Mouse (Mus musculus) kidney, embryonic 16.5 days (tissue): ENCODE measurements around the gene St6galnac3. TPM values are rescaled to one million over a fixed set of nuclear protein-coding genes. Genes with fewer than 3 reads are reported as not detected.

ENCODE experiments used
- ATAC-seq: fragments of 200-750 bp; cut with Nextera tagmentation; 2 replicates; pipeline ENCODE4 v1.8.0; 2017; ENCODE audit warnings: moderate TSS enrichment; ENCODE audit not compliant: low FRiP score, low TSS enrichment
- H3K27ac ChIP-seq: fragments of 300-500 bp; sonication (generic); 2 replicates; pipeline ENCODE4 v1.5.1; 2014; ENCODE audit warnings: low read length
- H3K27me3 ChIP-seq: fragments of 300-500 bp; sonication (generic); 2 replicates; pipeline ENCODE4 v1.6.1; 2014; ENCODE audit warnings: low read length, control low read depth, mixed read lengths; ENCODE audit not compliant: insufficient read depth
- H3K36me3 ChIP-seq: fragments of 300-500 bp; sonication (generic); 2 replicates; pipeline ENCODE4 v1.6.1; 2014; ENCODE audit warnings: low read length, control low read depth, mixed read lengths; ENCODE audit not compliant: insufficient read depth
- H3K4me1 ChIP-seq: fragments of 300-500 bp; sonication (generic); 2 replicates; pipeline ENCODE4 v1.6.1; 2014; ENCODE audit warnings: low read length, control low read depth, mixed read lengths; ENCODE audit not compliant: insufficient read depth
- H3K4me2 ChIP-seq: fragments of 300-500 bp; sonication (generic); replicated peaks from 2 replicates; pipeline ENCODE4 v1.6.1; 2014; ENCODE audit warnings: low read depth, low read length
- H3K4me3 ChIP-seq: fragments of 300-500 bp; sonication (generic); 2 replicates; pipeline ENCODE4 v1.5.1; 2014; ENCODE audit warnings: mild to moderate bottlenecking, low read length
- H3K9ac ChIP-seq: fragments of 300-500 bp; sonication (generic); replicated peaks from 2 replicates; pipeline ENCODE4 v1.6.1; 2014; ENCODE audit warnings: low read length
- H3K9me3 ChIP-seq: fragments of 300-500 bp; sonication (generic); 2 replicates; pipeline ENCODE4 v1.6.1; 2016; ENCODE audit warnings: low read length, control low read depth
- WGBS: fragments of 180-500 bp; shearing (Covaris S2); extraction: QIAGEN DNeasy Blood & Tissue Kit; methylation state at CpG from one replicate; pipeline ENCODE4 v1.1.7; 2014; 5-methylcytosine and 5-hydroxymethylcytosine counted together
- polyA plus RNA-seq: library from polyadenylated mRNA; unstranded; fragments of >200 nt; fragmentation: Nextera tagmentation; extraction: Ambion mirVana; gene quantifications from 2 replicates; pipeline ENCODE4 v1.2.1, GENCODE M21; 2015

Gene St6galnac3
- polyA plus RNA-seq, 1 experiment from 2014 or later = 75.8 TPM

GRCm38 (mm10) chr3:153701172-153701571 lies 23.8 kb downstream of the St6galnac3 start:
- Histone ChIP-seq H3K9me3 (no peaks in the 10 kb centered on the region), H3K9ac (no peak overlapping the region), H3K27me3 (no peaks in the 10 kb centered on the region), H3K4me1 (peaks cover 40% of the 10 kb centered on the region), H3K4me3 (no peak overlapping the region), H3K4me2 (no peak overlapping the region), H3K27ac (peak overlapping the region; percentile 80; the same call in 1 of the 2 replicates), H3K36me3 (no peaks in the 10 kb centered on the region)
- ATAC-seq = no peak
- WGBS = 45% methylated on average over 7 of the region's 7 CpGs

- H3K36me3 ChIP-seq = no peaks in the 10 kb centered on the region
- no peak overlapping the region for H3K9ac ChIP-seq
- no peaks in the 10 kb centered on the region for H3K27me3 ChIP-seq
- H3K9me3 ChIP-seq = no peaks in the 10 kb centered on the region
- no peak overlapping the region for H3K4me3 ChIP-seq
- WGBS = 66% methylated on average over 8 of the region's 8 CpGs
- H3K4me2 ChIP-seq = no peak overlapping the region
- peaks cover 29% of the 10 kb centered on the region for H3K4me1 ChIP-seq
- no peak overlapping the region for H3K27ac ChIP-seq
- ATAC-seq = no peak
Observed at GRCm38 (mm10) chr3:153699086-153699485, 25.9 kb downstream of the St6galnac3 start.

- WGBS = 20% methylated on average over 7 of the region's 7 CpGs
- Histone ChIP-seq H3K4me3 (no peak overlapping the region), H3K9me3 (no peaks in the 10 kb centered on the region), H3K36me3 (no peaks in the 10 kb centered on the region), H3K4me2 (peak overlapping the region; percentile 7; the same call in 1 of the 2 replicates), H3K27me3 (no peaks in the 10 kb centered on the region), H3K9ac (0 out of 2 replicates have a peak overlapping the region, but pooled peaks have one; percentile 17), H3K4me1 (peaks cover 43% of the 10 kb centered on the region), H3K27ac (peak overlapping the region; percentile 95)
- ATAC-seq = peak; percentile 65
Observed at GRCm38 (mm10) chr3:153692978-153693377, 32.0 kb downstream of the St6galnac3 start.

- peak overlapping the region; percentile 7; the same call in 1 of the 2 replicates for H3K4me2 ChIP-seq
- H3K9ac ChIP-seq = peak overlapping the region; percentile 29; the same call in 1 of the 2 replicates
- peak overlapping the region; percentile 95 for H3K27ac ChIP-seq
- peak; percentile 50; the same call in 1 of the 2 replicates for ATAC-seq
- H3K9me3 ChIP-seq = no peaks in the 10 kb centered on the region
- H3K36me3 ChIP-seq = no peaks in the 10 kb centered on the region
- 13% methylated on average over 11 of the region's 11 CpGs for WGBS
- no peak overlapping the region for H3K4me3 ChIP-seq
- no peaks in the 10 kb centered on the region for H3K27me3 ChIP-seq
- peaks cover 43% of the 10 kb centered on the region for H3K4me1 ChIP-seq
Observed at GRCm38 (mm10) chr3:153692206-153692813, 32.7 kb downstream of the St6galnac3 start.

GRCm38 (mm10) chr3:153691537-153691936 lies 33.4 kb downstream of the St6galnac3 start:
- H3K9me3 ChIP-seq = no peaks in the 10 kb centered on the region
- no peak for ATAC-seq
- WGBS = 18% methylated on average over 4 of the region's 4 CpGs
- no peak overlapping the region for H3K4me2 ChIP-seq
- H3K4me1 ChIP-seq = peaks cover 43% of the 10 kb centered on the region
- H3K36me3 ChIP-seq = no peaks in the 10 kb centered on the region
- H3K27me3 ChIP-seq = no peaks in the 10 kb centered on the region
- H3K9ac ChIP-seq = no peak overlapping the region
- H3K4me3 ChIP-seq = no peak overlapping the region
- peak overlapping the region; percentile 95 for H3K27ac ChIP-seq

GRCm38 (mm10) chr3:153690553-153690952 lies 34.4 kb downstream of the St6galnac3 start:
- peaks cover 43% of the 10 kb centered on the region for H3K4me1 ChIP-seq
- ATAC-seq = peak; percentile 62

GRCm38 (mm10) chr3:153689793-153690291 lies 35.1 kb downstream of the St6galnac3 start:
- Histone ChIP-seq H3K27ac (peak overlapping the region; percentile 96), H3K4me2 (peak overlapping the region; percentile 40), H3K4me1 (peaks cover 43% of the 10 kb centered on the region), H3K36me3 (no peaks in the 10 kb centered on the region), H3K27me3 (no peaks in the 10 kb centered on the region), H3K9ac (peak overlapping the region; percentile 53), H3K9me3 (no peaks in the 10 kb centered on the region), H3K4me3 (no peak overlapping the region)
- ATAC-seq = peak; percentile 76
- WGBS = 8% methylated on average over 11 of the region's 11 CpGs

More at GRCm38 (mm10) chr3:153690553-153690952, 34.4 kb downstream of the St6galnac3 start:
- no peaks in the 10 kb centered on the region for H3K36me3 ChIP-seq
- peak overlapping the region; percentile 53; the same call in 1 of the 2 replicates for H3K9ac ChIP-seq
- peak overlapping the region; percentile 96 for H3K27ac ChIP-seq
- WGBS = 43% methylated on average over 2 of the region's 2 CpGs
- no peaks in the 10 kb centered on the region for H3K9me3 ChIP-seq
- H3K27me3 ChIP-seq = no peaks in the 10 kb centered on the region
- H3K4me2 ChIP-seq = peak overlapping the region; percentile 40; the same call in 1 of the 2 replicates
- H3K4me3 ChIP-seq = no peak overlapping the region

- no peak overlapping the region for H3K27ac ChIP-seq
Observed at GRCm38 (mm10) chr3:153687896-153688295, 37.1 kb downstream of the St6galnac3 start.

GRCm38 (mm10) chr3:153684909-153685308 lies 40.1 kb downstream of the St6galnac3 start:
- peaks cover 11% of the 10 kb centered on the region for H3K4me1 ChIP-seq
- ATAC-seq = no peak
- no peaks in the 10 kb centered on the region for H3K27me3 ChIP-seq
- no peaks in the 10 kb centered on the region for H3K9me3 ChIP-seq
- no peak overlapping the region for H3K27ac ChIP-seq
- no peak overlapping the region for H3K4me3 ChIP-seq
- WGBS = 81% methylated on average over 1 of the region's 1 CpGs
- H3K36me3 ChIP-seq = no peaks in the 10 kb centered on the region
- H3K9ac ChIP-seq = no peak overlapping the region
- H3K4me2 ChIP-seq = no peak overlapping the region

More at GRCm38 (mm10) chr3:153687896-153688295, 37.1 kb downstream of the St6galnac3 start:
- no peak overlapping the region for H3K4me2 ChIP-seq
- no peaks in the 10 kb centered on the region for H3K9me3 ChIP-seq
- no peak overlapping the region for H3K9ac ChIP-seq
- WGBS = 80% methylated on average over 5 of the region's 5 CpGs
- ATAC-seq = no peak
- H3K36me3 ChIP-seq = no peaks in the 10 kb centered on the region
- no peaks in the 10 kb centered on the region for H3K27me3 ChIP-seq
- H3K4me3 ChIP-seq = no peak overlapping the region
- H3K4me1 ChIP-seq = peaks cover 38% of the 10 kb centered on the region

GRCm38 (mm10) chr3:153682303-153682702 lies 42.7 kb downstream of the St6galnac3 start:
- H3K27me3 ChIP-seq = no peaks in the 10 kb centered on the region
- H3K9ac ChIP-seq = no peak overlapping the region
- WGBS = 88% methylated on average over 10 of the region's 10 CpGs
- no peaks in the 10 kb centered on the region for H3K36me3 ChIP-seq
- ATAC-seq = peak; percentile 32; the same call in 1 of the 2 replicates
- no peak overlapping the region for H3K4me3 ChIP-seq
- H3K27ac ChIP-seq = no peak overlapping the region
- H3K9me3 ChIP-seq = no peaks in the 10 kb centered on the region
- H3K4me2 ChIP-seq = no peak overlapping the region
- H3K4me1 ChIP-seq = peaks cover 8% of the 10 kb centered on the region
